Mouse (Mus musculus) mesoderm, embryonic 11.5 days (tissue): Measurements from ENCODE around the gene Rngtt.
"Not testable (repeated sequence)": the region's sequence is repeated elsewhere in the genome, so short reads cannot be mapped to it uniquely, and the experiment has no call there.

Experiments
- DNase-seq: peaks from one replicate; pipeline ENCODE4 v3.0.0-alpha.2; 2012; ENCODE audit warnings: low read depth, low spot score

The Rngtt gene

DNA sequence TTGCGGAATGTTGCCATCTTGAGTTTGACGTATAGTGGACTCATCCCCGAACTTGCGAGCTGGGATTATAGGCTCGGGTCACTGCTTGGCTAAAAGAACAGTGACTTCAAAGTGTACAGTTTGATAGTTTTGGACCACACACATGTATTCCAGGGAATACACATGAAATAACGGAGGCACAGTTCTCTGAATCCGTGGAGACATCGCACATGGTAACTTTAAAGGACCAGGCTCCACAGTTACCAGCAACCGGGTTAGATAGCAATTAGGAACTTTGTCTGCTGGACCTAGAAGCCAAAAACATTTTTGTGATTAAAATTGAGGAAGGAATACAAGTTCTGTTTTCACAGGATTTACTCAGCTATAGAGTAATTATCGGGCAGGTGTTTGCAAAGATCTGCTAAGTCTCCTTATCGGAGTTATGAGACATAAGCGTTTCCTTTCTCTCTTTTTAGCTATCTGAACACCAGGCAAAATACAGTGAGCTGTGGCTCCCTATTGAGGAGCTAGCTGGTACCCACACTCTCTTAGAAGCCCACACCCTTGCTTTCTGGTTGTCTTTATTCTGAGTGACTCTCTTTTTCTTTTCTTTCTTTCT lies 828 bp downstream of the Rngtt start:
- DNase-seq = no peak

DNA sequence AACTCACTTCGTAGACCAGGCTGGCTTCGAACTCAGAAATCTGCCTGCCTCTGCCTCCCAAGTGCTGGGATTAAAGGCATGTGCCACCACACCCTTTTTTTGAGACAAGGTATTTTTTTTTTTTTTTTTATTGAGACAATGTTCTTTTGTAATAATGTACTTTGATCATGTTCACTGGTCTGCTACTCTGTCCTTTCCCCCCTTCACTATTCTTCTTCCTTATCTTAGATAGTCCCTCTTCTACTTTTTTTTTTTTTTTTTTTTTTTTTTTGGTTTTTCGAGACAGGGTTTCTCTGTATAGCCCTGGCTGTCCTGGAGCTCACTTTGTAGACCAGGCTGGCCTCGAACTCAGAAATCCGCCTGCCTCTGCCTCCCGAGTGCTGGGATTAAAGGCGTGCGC lies 4.0 kb downstream of the Rngtt start:
- not testable (repeated sequence) for DNase-seq

- no peak for DNase-seq
Measured at GRCm38 (mm10) chr4:33315840-33316239, 5.7 kb downstream of the Rngtt start.

GRCm38 (mm10) chr4:33331147-33331546 lies 21.0 kb downstream of the Rngtt start:
- DNase-seq = no peak

GRCm38 (mm10) chr4:33332956-33333455 lies 22.9 kb downstream of the Rngtt start:
- no peak for DNase-seq

GRCm38 (mm10) chr4:33337999-33338398 lies 27.9 kb downstream of the Rngtt start:
- DNase-seq = peak; percentile 23

- no peak for DNase-seq
Measured at GRCm38 (mm10) chr4:33342877-33343731, 33.0 kb downstream of the Rngtt start.

DNA sequence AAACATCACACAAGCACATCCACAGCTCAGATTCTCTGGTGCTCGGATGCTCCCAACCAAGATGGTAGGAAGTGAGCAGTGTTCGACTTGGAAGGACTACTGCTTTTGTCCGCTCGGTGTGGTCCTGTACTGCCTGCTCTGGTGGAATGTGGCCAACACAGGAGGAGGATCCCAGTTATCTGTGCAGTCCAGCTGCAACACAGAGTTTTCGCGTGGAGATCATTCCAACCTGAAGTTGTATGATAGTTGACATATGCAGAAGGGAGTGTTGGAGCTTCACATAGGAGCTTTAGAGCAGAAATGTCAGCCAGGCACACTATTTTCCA lies 33.6 kb downstream of the Rngtt start:
- no peak for DNase-seq

DNA sequence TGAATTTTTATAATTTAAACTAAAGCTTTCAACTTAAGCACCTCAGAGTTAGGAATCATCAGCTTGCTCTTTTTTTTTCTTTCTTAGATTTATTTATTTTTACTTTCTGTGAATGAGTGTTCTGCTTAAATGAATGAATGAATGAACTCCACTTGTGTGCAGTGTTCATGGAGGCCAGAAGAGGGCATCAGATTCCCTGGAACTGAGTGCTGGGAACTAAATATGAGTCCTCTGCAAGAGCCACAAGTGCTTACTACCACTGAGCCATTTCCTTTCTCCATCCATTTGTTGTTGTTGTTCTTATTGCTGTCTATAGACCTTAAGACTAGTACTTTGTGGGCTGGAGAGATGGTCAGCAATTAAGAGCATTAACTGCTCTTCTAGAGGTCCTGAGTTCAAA lies 53.3 kb downstream of the Rngtt start:
- no peak for DNase-seq

DNA sequence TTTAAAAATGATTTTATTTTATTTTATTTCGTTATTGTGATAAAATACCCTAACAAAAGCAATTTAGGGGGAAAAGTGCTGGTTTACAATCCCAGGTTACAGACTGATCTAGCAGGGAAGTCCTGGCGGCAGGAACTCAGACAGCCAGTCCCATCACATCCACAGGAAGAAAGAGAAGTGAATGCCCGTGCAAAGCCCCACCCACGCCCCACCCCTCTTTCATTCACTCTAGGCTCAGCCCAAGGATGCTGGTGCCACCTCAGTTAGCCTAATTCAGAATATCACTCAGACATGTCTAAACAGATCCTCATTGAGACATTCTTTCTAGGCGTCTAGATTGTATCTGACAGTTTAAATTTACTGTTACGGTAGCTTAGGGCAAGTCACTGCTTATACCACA lies 64.8 kb downstream of the Rngtt start:
- DNase-seq = peak; percentile 6

- no peak for DNase-seq
Measured at GRCm38 (mm10) chr4:33377642-33378041, 67.5 kb downstream of the Rngtt start.

DNA sequence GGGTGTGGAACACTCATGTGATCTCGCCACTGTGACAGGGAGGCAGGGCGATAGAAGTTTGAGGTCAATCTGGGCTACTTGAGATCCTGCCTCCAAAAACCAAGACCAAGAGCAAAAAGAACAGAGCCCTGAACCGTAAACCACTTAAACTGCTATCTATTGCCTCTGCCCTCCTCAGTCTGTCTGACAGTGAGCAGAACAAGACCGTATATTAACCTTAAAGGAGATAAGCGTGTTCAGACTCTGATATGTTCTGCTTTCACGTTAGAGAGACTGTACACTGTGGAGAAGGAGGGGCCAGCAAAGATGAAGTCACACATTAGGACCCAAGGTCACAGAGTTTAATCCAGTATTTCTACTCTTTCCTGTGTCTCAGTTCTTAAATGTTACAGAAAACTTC lies 68.8 kb downstream of the Rngtt start:
- no peak for DNase-seq

- no peak for DNase-seq
Measured at GRCm38 (mm10) chr4:33388899-33389298, 78.8 kb downstream of the Rngtt start.

DNA sequence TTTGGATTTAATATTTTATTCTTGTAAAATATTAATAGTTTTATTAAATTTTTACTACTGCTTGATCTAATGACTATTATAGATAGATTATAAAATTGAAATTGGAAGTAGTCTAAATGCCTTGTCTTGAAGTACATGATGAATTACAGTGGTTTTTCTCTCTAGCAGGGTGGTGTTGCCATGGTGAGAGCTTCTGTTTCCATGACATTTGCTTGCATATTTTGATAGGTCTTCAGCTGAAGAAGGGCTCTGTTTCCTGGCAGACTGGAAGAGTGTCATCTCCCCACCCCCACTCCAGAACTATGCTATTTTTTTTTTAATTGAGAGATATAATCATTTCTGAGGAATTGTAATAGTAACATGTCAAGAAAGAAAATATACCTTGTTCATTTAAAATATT lies 80.5 kb downstream of the Rngtt start:
- peak; percentile 47 for DNase-seq

GRCm38 (mm10) chr4:33393437-33393836 lies 83.3 kb downstream of the Rngtt start:
- no peak for DNase-seq

DNA sequence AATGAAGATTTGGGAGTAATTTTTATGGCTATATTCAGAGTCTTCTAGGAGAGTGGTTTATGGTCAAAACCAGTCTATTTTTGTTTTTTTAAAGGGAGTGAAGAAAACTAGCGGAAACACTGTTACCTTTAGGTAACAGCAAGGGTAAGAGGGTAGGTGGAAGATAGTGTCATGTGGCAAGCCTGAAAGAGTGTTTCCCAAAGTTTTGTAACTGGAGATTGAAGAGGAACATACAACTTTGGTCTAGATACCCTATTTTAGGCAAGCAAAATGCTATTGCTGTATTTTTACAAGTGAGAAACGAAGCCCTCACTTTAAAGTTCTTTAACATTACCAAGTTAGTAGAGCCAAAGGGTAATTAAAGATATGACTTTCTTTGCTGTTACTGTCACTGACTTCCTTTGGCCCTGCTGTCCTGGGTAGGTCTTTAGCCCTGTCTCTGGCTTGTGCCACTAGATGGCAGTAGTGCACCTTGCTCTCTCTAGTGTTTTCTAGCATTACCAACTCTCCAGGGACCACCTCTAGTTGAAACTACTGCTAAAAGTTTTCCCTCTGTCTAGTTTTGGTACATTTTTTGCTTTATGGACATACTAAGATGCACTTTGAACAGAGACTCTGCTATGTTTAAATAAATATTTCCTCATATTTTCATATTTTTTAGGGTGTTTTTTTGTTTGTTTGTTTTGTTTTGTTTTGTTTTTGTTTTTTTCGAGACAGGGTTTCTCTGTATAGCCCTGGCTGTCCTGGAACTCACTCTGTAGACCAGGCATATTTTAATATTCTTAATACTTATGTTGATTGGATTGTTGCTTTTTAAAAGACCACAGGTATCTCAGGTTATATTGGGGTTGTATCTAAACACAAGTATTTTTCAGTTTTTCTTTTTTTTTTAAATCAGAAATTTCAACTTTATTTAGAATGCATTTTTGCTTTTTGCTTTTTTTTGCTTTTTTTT lies 86.4 kb downstream of the Rngtt start:
- DNase-seq = peak; percentile 91

DNA sequence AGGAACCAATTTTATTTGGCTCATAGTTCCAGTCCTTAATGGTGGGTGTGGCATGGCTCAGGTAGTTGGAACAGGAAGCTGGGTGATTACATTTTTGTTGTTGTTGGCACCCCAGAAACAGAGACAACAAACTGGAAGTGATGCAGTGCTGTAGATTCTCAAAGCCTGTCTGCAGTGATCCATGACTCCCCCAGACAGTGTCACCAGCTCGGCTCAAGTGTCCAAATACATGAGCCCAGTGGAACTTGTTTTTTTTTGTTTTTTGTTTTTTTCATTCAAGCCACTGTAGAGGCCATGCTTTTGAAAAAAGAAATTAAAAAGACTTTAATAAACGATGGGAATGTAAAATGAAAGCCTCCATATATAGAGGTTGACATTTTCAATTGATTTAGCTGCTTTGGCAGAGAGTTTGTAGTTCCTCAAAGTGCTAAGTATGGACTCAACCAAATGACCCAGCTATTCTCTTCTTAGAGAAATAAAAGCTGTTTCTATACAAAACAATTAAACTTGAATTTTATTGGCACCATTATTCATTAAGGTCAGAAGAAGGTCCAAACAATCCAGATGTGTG lies 95.7 kb downstream of the Rngtt start:
- no peak for DNase-seq

DNA sequence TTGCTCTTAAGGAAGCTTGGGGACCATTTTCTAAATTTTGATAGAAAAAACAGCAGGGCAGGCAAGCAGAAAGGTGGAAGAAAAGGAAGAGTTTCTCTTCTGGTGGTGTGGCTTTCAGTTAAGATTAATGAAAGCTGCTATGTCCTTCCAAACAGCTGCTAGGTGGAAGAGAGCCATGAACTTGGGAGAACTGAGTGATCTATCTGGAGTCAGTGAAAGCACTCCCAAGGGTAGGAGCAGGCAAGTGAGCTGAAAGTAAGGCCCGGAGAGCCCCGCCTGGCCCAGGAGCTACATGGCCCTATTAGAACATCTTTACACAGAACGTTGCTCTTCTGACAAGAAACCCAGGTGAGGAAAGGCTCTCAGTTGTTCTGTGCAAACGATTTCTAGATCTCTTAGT lies 103.7 kb downstream of the Rngtt start:
- DNase-seq = no peak

- no peak for DNase-seq
Measured at GRCm38 (mm10) chr4:33414781-33415180, 104.7 kb downstream of the Rngtt start.

DNA sequence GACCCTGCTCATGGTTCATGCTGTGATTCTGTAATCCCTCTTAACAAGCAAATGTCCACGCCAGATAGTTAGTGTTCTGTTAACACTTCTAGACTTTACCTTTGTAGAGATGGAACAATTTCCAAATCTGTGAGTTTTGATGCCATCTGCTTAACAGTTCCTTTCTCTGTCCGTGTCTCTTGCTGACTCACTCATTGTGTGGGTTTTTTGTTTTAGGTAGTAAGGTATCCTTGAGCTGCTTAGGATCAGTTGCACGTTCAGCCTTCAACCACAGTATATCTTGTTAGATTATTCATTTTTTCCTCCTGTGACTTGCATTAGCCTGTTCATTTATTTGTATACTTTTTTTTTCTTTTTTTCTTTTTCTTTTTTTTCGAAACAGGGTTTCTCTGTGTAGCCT lies 107.3 kb downstream of the Rngtt start:
- DNase-seq = no peak

DNA sequence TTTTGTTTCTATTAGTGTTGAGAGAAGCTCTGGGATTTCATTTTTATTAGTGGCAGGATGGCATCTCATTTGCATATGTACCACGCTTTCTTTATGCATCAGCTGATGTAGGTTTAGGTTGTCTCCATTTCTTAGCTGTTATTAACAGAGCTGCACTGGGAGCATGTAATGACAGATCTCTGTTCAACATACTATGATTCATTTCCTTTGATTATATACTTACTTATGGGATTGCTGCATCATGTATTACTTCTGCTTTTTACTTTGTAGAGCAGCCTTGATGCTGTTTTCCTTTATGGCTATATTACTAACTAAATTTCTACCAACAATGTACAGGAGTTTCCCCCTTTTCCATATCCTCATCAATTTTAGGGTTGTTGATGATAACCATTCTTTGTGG lies 109.5 kb downstream of the Rngtt start:
- no peak for DNase-seq

GRCm38 (mm10) chr4:33428856-33429255 lies 118.7 kb downstream of the Rngtt start:
- DNase-seq = no peak
